Mouse (Mus musculus) E14TG2a.4 (cell line): Measurements from ENCODE around the gene Dclk1.

Experiments
- CTCF ChIP-seq: conservative IDR thresholded peaks from 2 replicates; pipeline ENCODE4 v1.5.1; 2014; ENCODE audit warnings: low read length
- NANOG ChIP-seq: IDR thresholded peaks from 2 replicates; pipeline ENCODE4 v1.6.1; 2014; ENCODE audit warnings: borderline replicate concordance, low read length, mixed read lengths
- POU5F1 ChIP-seq: IDR thresholded peaks from 2 replicates; pipeline ENCODE4 v1.6.1; 2014; ENCODE audit warnings: low read length, borderline replicate concordance

GRCm38 (mm10) chr3:55569539-55569938 is 327.4 kb downstream of the Dclk1 start:
- TF ChIP-seq CTCF (no peak), NANOG (no peak), POU5F1 (no peak)
